Mouse (Mus musculus): ENCODE measurements around the gene Shisal1. TPM values are rescaled to one million over a fixed set of nuclear protein-coding genes. Genes with fewer than 3 reads are reported as not detected.

The Shisal1 gene
- 1 to 10 TPM in 1 of 2 experiments, under 1 TPM in 1; 0.22 to 2.3 TPM for polyA plus RNA-seq (2017; shearing (Covaris generic))

DNA sequence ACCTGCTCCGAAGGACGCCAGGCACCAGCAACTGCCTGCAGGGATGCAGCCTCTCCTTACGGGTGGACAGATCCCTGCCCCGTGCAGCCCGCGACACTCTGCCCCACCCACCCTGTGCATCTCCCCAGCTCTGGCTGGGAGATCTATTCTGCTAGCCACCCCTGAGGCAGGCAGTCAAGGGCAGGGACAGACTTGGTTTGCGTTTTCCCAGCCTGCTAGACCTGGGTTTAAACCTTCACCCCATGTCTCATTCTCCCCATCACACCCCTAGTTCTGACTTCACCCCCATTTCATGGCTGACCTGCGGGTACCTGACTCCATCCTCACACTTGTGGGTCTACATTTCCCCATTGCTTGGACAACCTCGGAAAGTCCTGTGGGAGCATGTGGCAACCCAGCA is at the start of gene Shisal1:
Shisal1 (minus strand) TSS at position 101 of the 400 bp plus-strand sequence.

Other genes with a start within 250 kb of the Shisal1 start
- gene Parvb, start 215.1 kb downstream of the Shisal1 start, polyA plus RNA-seq (2017; shearing (Covaris generic)), result 1 to 10 TPM in 1 of 2 experiments, under 1 TPM in 1; 0.77 to 5.8 TPM
- 100 to 1,000 TPM; 112 TPM for gene Parvg, start 123.1 kb downstream of the Shisal1 start, polyA plus RNA-seq (2017; shearing (Covaris generic))
- 1 to 10 TPM; 5.0 to 9.5 TPM for gene Rtl6, start 110.7 kb upstream of the Shisal1 start, polyA plus RNA-seq (2017; shearing (Covaris generic))
- 1 to 10 TPM in 1 of 2 experiments, under 1 TPM in 1; 0.60 to 2.6 TPM for gene Prr5, start 222.5 kb upstream of the Shisal1 start, polyA plus RNA-seq (2017; shearing (Covaris generic))

Data from inflammation-experienced regulatory T-cells (primary cell).